Mouse (Mus musculus) brain, adult 2 months (tissue): Measurements from ENCODE around the gene Selenoo.

Experiments
- DNase-seq: peaks from one replicate; pipeline ENCODE4 v3.0.0; 2011; ENCODE audit warnings: low read depth, low spot score

Selenoo gene

GRCm38 (mm10) chr15:89148496-89149270, 59.8 kb downstream of the Selenoo start:
- DNase-seq: peak; percentile 41

GRCm38 (mm10) chr15:89149271-89150040, 60.6 kb downstream of the Selenoo start, which contains the start of gene Mapk11:
Mapk11 (minus strand) TSS chr15:89149628.
- DNase-seq: peak; percentile 52
